Mouse (Mus musculus) forebrain, embryonic 11.5 days (tissue): ENCODE data around the gene Cbx8. TPM values are rescaled to one million over a fixed set of nuclear protein-coding genes. Genes with fewer than 3 reads are reported as not detected.

Experiments used
- ATAC-seq: fragments of 200-750 bp; cut with Nextera tagmentation; replicated peaks from 2 replicates; pipeline ENCODE4 v1.8.0; 2017; ENCODE audit warnings: moderate TSS enrichment; ENCODE audit not compliant: low FRiP score
- DNase-seq: peaks from one replicate; pipeline ENCODE4 v3.0.0-alpha.2; 2017; ENCODE audit warnings: low spot score
- H3K27ac ChIP-seq: fragments of 300-500 bp; sonication (generic); 2 replicates; pipeline ENCODE4 v1.5.1; 2014; ENCODE audit warnings: low read depth, low read length
- H3K27me3 ChIP-seq: fragments of 300-500 bp; sonication (generic); 2 replicates; pipeline ENCODE4 v1.6.1; 2014; ENCODE audit warnings: mild to moderate bottlenecking, low read length, mixed read lengths; ENCODE audit not compliant: control insufficient read depth, insufficient read depth
- H3K36me3 ChIP-seq: fragments of 300-500 bp; sonication (generic); 2 replicates; pipeline ENCODE4 v1.6.1; 2014; ENCODE audit warnings: mild to moderate bottlenecking, low read length, moderate library complexity, mixed read lengths; ENCODE audit not compliant: control insufficient read depth, insufficient read depth
- H3K4me1 ChIP-seq: fragments of 300-500 bp; sonication (generic); replicated peaks from 2 replicates; pipeline ENCODE4 v1.6.1; 2014; ENCODE audit warnings: low read length, mixed read lengths; ENCODE audit not compliant: control insufficient read depth, insufficient read depth
- H3K4me2 ChIP-seq: fragments of 300-500 bp; sonication (generic); 2 replicates; pipeline ENCODE4 v1.6.1; 2014; ENCODE audit warnings: low read depth, mild to moderate bottlenecking, low read length, moderate library complexity, mixed read lengths; ENCODE audit not compliant: severe bottlenecking
- H3K4me3 ChIP-seq: fragments of 300-500 bp; sonication (generic); 2 replicates; pipeline ENCODE4 v1.5.1; 2014; ENCODE audit warnings: low read depth, low read length
- H3K9ac ChIP-seq: fragments of 300-500 bp; sonication (generic); 2 replicates; pipeline ENCODE4 v1.6.1; 2014; ENCODE audit warnings: low read length
- H3K9me3 ChIP-seq: fragments of 300-500 bp; sonication (generic); 2 replicates; pipeline ENCODE4 v1.6.1; 2016; ENCODE audit warnings: low read length, mixed read lengths; ENCODE audit not compliant: control insufficient read depth
- WGBS: fragments of 180-500 bp; shearing (Covaris S2); extraction: QIAGEN DNeasy Blood & Tissue Kit; methylation state at CpG from one replicate; pipeline ENCODE4 v1.1.7; 2014; 5-methylcytosine and 5-hydroxymethylcytosine counted together
- polyA plus RNA-seq: library from polyadenylated mRNA; unstranded; fragments of >200 nt; fragmentation: Nextera tagmentation; extraction: Ambion mirVana; gene quantifications from 2 replicates; pipeline ENCODE4 v1.2.1, GENCODE M21; 2014

Cbx8 gene
- polyA plus RNA-seq, 1 experiment from 2014 or later = 11.2 TPM

DNA sequence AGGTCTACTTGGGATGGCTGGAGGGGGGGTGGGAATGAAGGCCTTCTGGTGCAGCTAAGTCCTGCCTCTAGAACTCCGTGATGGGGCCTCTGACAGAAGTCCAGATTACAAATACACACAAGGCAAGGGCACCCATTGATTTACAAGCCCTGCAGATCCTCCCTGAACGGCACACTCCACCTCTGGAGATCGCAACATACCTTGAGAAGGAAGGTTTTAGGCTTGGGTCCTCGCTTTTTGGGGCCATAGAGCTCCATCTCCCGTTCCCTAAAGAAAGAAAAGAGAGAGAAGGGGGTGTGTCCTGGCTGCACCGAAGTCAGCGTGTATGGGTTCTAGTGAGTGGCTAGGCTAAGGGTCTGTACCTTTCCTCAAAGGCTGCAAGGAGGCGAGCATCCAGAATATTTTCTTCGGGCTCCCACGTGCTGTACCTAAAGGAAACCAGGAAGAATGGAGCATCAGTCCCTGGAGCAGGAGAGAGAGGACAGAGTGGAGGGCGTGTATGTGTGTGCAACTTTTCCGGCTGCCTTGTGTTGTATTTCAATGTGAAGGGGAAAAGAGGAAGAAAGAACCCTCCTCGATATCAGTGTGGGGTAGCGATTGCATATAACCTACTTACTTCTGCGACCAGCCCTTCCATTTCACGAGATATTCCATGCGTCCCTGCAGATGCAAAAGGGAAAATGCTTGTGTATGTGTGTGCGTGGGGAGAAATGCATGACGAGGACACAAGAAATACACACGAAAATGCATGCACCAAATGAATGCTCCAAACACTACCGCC is 847 bp downstream of the Cbx8 start:
- H3K27ac ChIP-seq = peak overlapping the region; percentile 64; the same call in 1 of the 2 replicates
- DNase-seq (no peak), ATAC-seq (no peak)
- peaks cover 76% of the 10 kb centered on the region for H3K27me3 ChIP-seq
- WGBS = 1% methylated on average over 21 of the region's 21 CpGs
- H3K9ac ChIP-seq = peak overlapping the region; percentile 86
- H3K4me3 ChIP-seq = peak overlapping the region; percentile 75
- H3K4me2 ChIP-seq = peak overlapping the region; percentile 86
- H3K4me1 ChIP-seq = peaks cover 49% of the 10 kb centered on the region
- no peaks in the 10 kb centered on the region for H3K36me3 ChIP-seq
- H3K9me3 ChIP-seq = no peaks in the 10 kb centered on the region

GRCm38 (mm10) chr11:119038744-119039484 is 1.9 kb downstream of the Cbx8 start:
- Histone ChIP-seq H3K36me3 (no peaks in the 10 kb centered on the region), H3K9me3 (no peaks in the 10 kb centered on the region), H3K9ac (no peak overlapping the region), H3K27ac (no peak overlapping the region), H3K4me2 (peak overlapping the region; percentile 2; the same call in 1 of the 2 replicates), H3K4me1 (peaks cover 46% of the 10 kb centered on the region), H3K27me3 (peaks cover 75% of the 10 kb centered on the region), H3K4me3 (no peak overlapping the region)
- 17% methylated on average over 22 of the region's 22 CpGs for WGBS
- no peak for ATAC-seq
- peak; percentile 60 for DNase-seq

DNA sequence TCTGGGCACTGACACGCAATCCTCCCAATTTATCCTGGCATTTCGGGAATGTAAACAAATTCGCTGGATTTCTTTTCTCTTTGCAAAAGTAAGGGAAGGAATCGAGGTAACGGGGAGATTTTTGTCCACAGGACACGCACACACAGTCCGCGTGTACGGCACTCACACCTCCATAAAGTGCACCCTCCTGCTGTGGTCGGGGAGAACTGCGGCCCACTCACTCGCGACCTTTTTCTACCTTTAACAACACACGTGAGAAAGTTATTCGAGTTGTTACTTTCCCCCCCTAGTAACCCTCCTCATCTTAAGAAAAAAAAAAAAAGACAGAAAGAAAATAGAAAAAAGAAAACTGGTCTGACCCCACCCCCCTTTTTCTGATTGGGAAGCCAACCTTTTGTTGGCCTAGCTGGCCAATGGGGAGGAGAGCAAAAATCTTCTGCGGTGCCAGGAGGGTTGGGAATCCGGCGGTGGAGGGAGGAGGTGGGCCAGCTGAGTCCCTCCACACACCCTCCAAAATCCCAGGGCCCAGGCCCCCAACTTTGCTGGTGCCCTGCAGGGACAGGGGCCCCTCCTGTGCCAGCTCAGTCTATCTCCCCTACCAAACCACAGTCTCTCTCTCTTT is 2.9 kb downstream of the Cbx8 start:
- Histone ChIP-seq H3K9me3 (no peaks in the 10 kb centered on the region), H3K27ac (no peak overlapping the region), H3K4me1 (peaks cover 47% of the 10 kb centered on the region), H3K4me2 (peak overlapping the region; percentile 83), H3K36me3 (no peaks in the 10 kb centered on the region), H3K9ac (peak overlapping the region; percentile 55), H3K27me3 (peaks cover 67% of the 10 kb centered on the region), H3K4me3 (peak overlapping the region; percentile 43)
- under 1% methylated on average over 18 of the region's 18 CpGs for WGBS
- peak; percentile 68 for DNase-seq
- ATAC-seq = no peak

DNA sequence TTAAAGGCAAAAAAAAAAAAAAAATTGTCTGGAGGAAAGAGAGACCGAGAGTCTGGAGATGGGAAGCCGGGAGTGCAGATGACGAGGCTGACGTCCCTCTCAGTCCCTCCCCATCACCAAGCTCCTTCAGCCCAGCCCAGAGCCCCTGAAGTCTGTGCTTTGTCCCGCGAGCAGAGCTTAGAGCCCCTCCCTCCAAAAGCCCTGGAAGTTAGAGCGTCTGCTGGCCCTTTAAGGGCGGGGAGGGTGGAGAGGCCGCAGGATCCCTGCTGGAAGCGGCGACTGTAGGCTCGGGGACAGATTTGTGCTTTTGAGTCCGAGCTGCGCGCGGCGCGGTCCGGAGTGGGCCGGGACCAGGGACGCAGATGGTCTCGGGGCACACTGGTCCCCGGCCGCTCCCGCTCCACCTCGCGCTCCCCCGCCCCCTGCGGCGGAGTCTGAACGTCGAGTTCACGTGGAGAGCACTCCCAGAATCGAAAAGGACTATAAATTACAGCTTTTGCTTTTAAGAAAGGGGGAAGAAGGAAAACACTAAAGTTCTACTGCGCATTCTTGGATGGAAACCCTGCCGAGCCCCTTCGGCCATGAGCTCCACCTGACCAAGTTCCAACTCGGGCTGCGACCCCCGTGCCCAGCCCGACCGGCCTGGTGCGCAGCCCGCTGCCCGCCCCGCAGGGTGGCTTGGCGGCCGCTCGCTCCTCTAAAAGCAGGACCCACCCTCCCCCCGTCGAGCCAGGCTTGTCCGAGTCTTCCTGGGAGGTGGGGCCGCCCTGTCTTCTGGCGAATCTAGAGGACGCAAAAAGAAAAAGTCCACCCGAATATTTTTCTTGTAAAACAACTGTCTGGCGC is 3.6 kb downstream of the Cbx8 start:
- H3K9ac ChIP-seq = peak overlapping the region; percentile 55
- peaks cover 59% of the 10 kb centered on the region for H3K27me3 ChIP-seq
- H3K36me3 ChIP-seq = no peaks in the 10 kb centered on the region
- WGBS = under 1% methylated on average over 57 of the region's 57 CpGs
- H3K9me3 ChIP-seq = no peaks in the 10 kb centered on the region
- peak; percentile 73 for DNase-seq
- peaks cover 42% of the 10 kb centered on the region for H3K4me1 ChIP-seq
- H3K27ac ChIP-seq = no peak overlapping the region
- H3K4me3 ChIP-seq = peak overlapping the region; percentile 43
- H3K4me2 ChIP-seq = peak overlapping the region; percentile 83
- ATAC-seq = no peak

- Histone ChIP-seq H3K27ac (no peak overlapping the region), H3K4me3 (no peak overlapping the region), H3K4me1 (peaks cover 38% of the 10 kb centered on the region), H3K9ac (no peak overlapping the region), H3K9me3 (no peaks in the 10 kb centered on the region), H3K36me3 (no peaks in the 10 kb centered on the region), H3K4me2 (peak overlapping the region; percentile 83; the same call in 1 of the 2 replicates), H3K27me3 (peaks cover 52% of the 10 kb centered on the region)
- ATAC-seq (no peak), DNase-seq (no peak)
- WGBS = under 1% methylated on average over 15 of the region's 15 CpGs
Observed at GRCm38 (mm10) chr11:119036447-119036846, 4.3 kb downstream of the Cbx8 start.

- peaks cover 38% of the 10 kb centered on the region for H3K4me1 ChIP-seq
- peak overlapping the region; percentile 3 for H3K4me3 ChIP-seq
- no peaks in the 10 kb centered on the region; the same call in 1 of the 2 replicates for H3K36me3 ChIP-seq
- WGBS = 1% methylated on average over 21 of the region's 21 CpGs
- no peaks in the 10 kb centered on the region for H3K9me3 ChIP-seq
- ATAC-seq (no peak), DNase-seq (no peak)
- peaks cover 51% of the 10 kb centered on the region for H3K27me3 ChIP-seq
- no peak overlapping the region for H3K27ac ChIP-seq
- H3K9ac ChIP-seq = no peak overlapping the region
- 0 out of 2 replicates have a peak overlapping the region, but pooled peaks have one; percentile 5 for H3K4me2 ChIP-seq
Observed at GRCm38 (mm10) chr11:119035686-119036165, 5.0 kb downstream of the Cbx8 start.

DNA sequence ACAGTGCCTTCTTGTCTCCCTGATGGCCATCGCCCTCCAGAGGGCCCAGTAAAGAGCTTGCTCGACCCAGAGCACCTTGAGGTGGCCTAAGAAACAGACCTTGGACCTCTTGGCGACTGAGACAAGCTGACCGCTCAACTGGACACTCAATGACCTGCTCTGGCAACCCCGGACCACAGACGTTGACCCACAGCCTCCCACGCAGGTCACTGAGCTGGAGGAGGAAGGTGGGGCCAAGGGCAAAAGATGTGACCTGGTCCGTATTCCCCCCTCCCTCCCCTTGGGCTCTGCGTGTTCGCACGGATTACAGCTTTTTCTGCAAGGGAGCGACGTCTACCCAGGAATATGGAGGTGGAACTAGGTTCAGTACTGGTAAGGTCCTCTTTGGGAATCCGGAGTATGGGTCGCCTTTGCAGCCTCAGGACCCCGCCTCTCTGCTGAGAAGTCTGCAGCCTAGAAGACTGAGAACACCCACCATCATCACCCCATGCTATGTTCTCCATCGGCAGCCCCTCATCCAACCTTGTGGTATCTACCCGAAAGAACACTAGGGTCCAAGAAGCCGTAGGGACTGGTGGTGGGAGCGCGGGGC is 5.6 kb downstream of the Cbx8 start:
- Histone ChIP-seq H3K4me2 (0 out of 2 replicates have a peak overlapping the region, but pooled peaks have one; percentile 5), H3K9ac (no peak overlapping the region), H3K27ac (no peak overlapping the region), H3K9me3 (no peaks in the 10 kb centered on the region), H3K4me1 (peaks cover 38% of the 10 kb centered on the region), H3K4me3 (peak overlapping the region; percentile 3), H3K27me3 (peaks cover 51% of the 10 kb centered on the region), H3K36me3 (peaks cover 4% of the 10 kb centered on the region; the same call in 1 of the 2 replicates)
- no peak for ATAC-seq
- no peak for DNase-seq
- under 1% methylated on average over 21 of the region's 21 CpGs for WGBS
